Mouse (Mus musculus): ENCODE data around the gene Lrg1.

Lrg1 gene

GRCm38 (mm10) chr17:56121826-56122225 lies at the start of gene Lrg1:
Gene Lrg1 (minus strand): TSS chr17:56122001.
- ATAC-seq (ENCODE audit: low TSS enrichment): no peak

GRCm38 (mm10) chr17:56171456-56171855 lies 49.7 kb upstream of the Lrg1 start:
- ATAC-seq (ENCODE audit: low TSS enrichment): no peak

- no peak for ATAC-seq (ENCODE audit: low TSS enrichment)
Measured at GRCm38 (mm10) chr17:56170636-56171035, 48.8 kb upstream of the Lrg1 start.

GRCm38 (mm10) chr17:56169830-56170229 lies 48.0 kb upstream of the Lrg1 start:
- ATAC-seq (ENCODE audit: low TSS enrichment): no peak

- ATAC-seq (ENCODE audit: low TSS enrichment): no peak
Measured at GRCm38 (mm10) chr17:56165671-56166070, 43.9 kb upstream of the Lrg1 start.

GRCm38 (mm10) chr17:56164510-56164909 lies 42.7 kb upstream of the Lrg1 start:
- ATAC-seq (ENCODE audit: low TSS enrichment): no peak

- no peak for ATAC-seq (ENCODE audit: low TSS enrichment)
Measured at GRCm38 (mm10) chr17:56163523-56164102, 41.8 kb upstream of the Lrg1 start.

- peak; percentile 92 for ATAC-seq (ENCODE audit: low TSS enrichment)
Measured at GRCm38 (mm10) chr17:56162231-56162774, 40.5 kb upstream of the Lrg1 start, which contains the start of gene Tnfaip8l1. Gene Tnfaip8l1 (plus strand): TSS chr17:56162477.

- ATAC-seq (ENCODE audit: low TSS enrichment): 0 out of 2 replicates have a peak, but pooled peaks have one; percentile 31
Measured at GRCm38 (mm10) chr17:56159729-56160128, 37.9 kb upstream of the Lrg1 start.

- no peak for ATAC-seq (ENCODE audit: low TSS enrichment)
Measured at GRCm38 (mm10) chr17:56153643-56154042, 31.8 kb upstream of the Lrg1 start.

- ATAC-seq (ENCODE audit: low TSS enrichment): no peak
Measured at GRCm38 (mm10) chr17:56149897-56150296, 28.1 kb upstream of the Lrg1 start.

- ATAC-seq (ENCODE audit: low TSS enrichment): 0 out of 2 replicates have a peak, but pooled peaks have one; percentile 29
Measured at GRCm38 (mm10) chr17:56148790-56149618, 27.2 kb upstream of the Lrg1 start.

GRCm38 (mm10) chr17:56148280-56148679 lies 26.5 kb upstream of the Lrg1 start:
- ATAC-seq (ENCODE audit: low TSS enrichment): no peak

- no peak for ATAC-seq (ENCODE audit: low TSS enrichment)
Measured at GRCm38 (mm10) chr17:56147420-56147819, 25.6 kb upstream of the Lrg1 start.

- ATAC-seq (ENCODE audit: low TSS enrichment): no peak
Measured at GRCm38 (mm10) chr17:56146131-56146530, 24.3 kb upstream of the Lrg1 start.

- no peak for ATAC-seq (ENCODE audit: low TSS enrichment)
Measured at GRCm38 (mm10) chr17:56144546-56144945, 22.7 kb upstream of the Lrg1 start.

- no peak for ATAC-seq (ENCODE audit: low TSS enrichment)
Measured at GRCm38 (mm10) chr17:56141702-56142605, 20.2 kb upstream of the Lrg1 start.

GRCm38 (mm10) chr17:56139858-56140595 lies 18.2 kb upstream of the Lrg1 start, which contains the start of gene Sema6b:
Gene Sema6b (minus strand): TSS chr17:56140343.
- peak; percentile 38; the same call in 1 of the 2 replicates for ATAC-seq (ENCODE audit: low TSS enrichment)

- peak; percentile 14; the same call in 1 of the 2 replicates for ATAC-seq (ENCODE audit: low TSS enrichment)
Measured at GRCm38 (mm10) chr17:56139355-56139754, 17.6 kb upstream of the Lrg1 start.

- no peak for ATAC-seq (ENCODE audit: low TSS enrichment)
Measured at GRCm38 (mm10) chr17:56137839-56138613, 16.2 kb upstream of the Lrg1 start.

Data from frontal cortex, adult (tissue).